Mouse (Mus musculus): ENCODE measurements at regions not wholly inside any gene's neighbourhood (a gene's known extent, or its start where the extent isn't known, plus 50 kb on each side); places are given as distances from the start of the nearest gene placed in this dataset.

DNA sequence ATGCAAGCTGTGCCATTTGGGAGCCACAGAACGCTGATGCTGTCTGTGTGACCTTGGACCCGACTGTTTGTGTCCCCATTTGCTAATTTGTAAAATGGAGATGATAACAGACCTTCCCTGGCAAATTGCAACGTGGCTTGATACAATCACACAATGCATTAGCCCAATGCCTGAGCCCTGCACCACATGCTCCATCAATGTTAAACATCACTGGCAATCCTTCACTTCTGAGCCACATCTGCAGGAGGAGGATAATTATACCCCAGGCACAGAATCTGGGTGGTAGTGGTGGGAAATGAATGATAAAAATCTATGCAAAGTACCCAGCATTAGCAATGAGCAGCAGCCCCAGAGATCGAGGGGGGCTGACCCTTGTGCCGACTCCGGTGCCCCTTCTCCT, 191.0 kb upstream of the Gjb5 start:
- Histone ChIP-seq H3K27me3 (replicated peaks) (no peaks in the 10 kb centered on the region), H3K36me3 (replicated peaks; ENCODE audit: low read length) (no peaks in the 10 kb centered on the region), H3K9me3 (peaks cover 27% of the 10 kb centered on the region), H3K4me3 (replicated peaks) (no peak overlapping the region), H3K4me1 (no peaks in the 10 kb centered on the region)
- TF ChIP-seq FLI1 (IDR thresholded peaks at IDR 0.05; ENCODE audit: low read length) (no peak), GATA1 (IDR thresholded peaks at IDR 0.05; ENCODE audit: borderline replicate concordance, low read length) (no peak)

DNA sequence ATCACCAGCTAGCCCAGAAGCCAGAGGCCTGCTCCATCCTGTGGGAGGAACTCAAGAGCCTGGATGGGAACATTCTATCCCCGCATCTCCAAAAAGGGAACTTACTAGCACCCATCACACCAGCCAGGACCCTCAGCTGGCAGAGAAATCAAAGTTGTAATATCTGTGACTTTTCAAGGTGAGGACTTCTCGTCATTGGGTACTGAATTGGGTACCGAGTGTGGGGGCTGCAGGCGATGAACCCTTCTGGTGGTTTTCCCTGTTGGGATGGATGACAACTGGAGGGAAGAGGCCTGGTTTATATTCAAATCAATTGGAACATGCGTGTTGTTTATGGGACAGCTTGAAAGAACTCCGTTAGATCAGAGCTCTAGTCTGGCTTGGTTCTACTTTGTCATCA, 187.1 kb upstream of the Gjb5 start:
- no peaks in the 10 kb centered on the region for H3K4me1 ChIP-seq
- no peaks in the 10 kb centered on the region for H3K36me3 ChIP-seq (replicated peaks; ENCODE audit: low read length)
- no peak for TF ChIP-seq FLI1 (IDR thresholded peaks at IDR 0.05; ENCODE audit: low read length)
- no peak for TF ChIP-seq GATA1 (IDR thresholded peaks at IDR 0.05; ENCODE audit: borderline replicate concordance, low read length)
- no peak overlapping the region for H3K4me3 ChIP-seq (replicated peaks)
- H3K9me3 ChIP-seq: peaks cover 41% of the 10 kb centered on the region
- H3K27me3 ChIP-seq (replicated peaks): no peaks in the 10 kb centered on the region

- H3K36me3 ChIP-seq (replicated peaks; ENCODE audit: low read length): no peaks in the 10 kb centered on the region
- no peaks in the 10 kb centered on the region for H3K4me1 ChIP-seq
- H3K9me3 ChIP-seq: peaks cover 39% of the 10 kb centered on the region
- TF ChIP-seq FLI1 (IDR thresholded peaks at IDR 0.05; ENCODE audit: low read length): no peak
- no peak for TF ChIP-seq GATA1 (IDR thresholded peaks at IDR 0.05; ENCODE audit: borderline replicate concordance, low read length)
- H3K4me3 ChIP-seq (replicated peaks): peak overlapping the region; percentile 60
- no peaks in the 10 kb centered on the region for H3K27me3 ChIP-seq (replicated peaks)
Observed at GRCm38 (mm10) chr4:127543276-127543675, 185.3 kb upstream of the Gjb5 start.

DNA sequence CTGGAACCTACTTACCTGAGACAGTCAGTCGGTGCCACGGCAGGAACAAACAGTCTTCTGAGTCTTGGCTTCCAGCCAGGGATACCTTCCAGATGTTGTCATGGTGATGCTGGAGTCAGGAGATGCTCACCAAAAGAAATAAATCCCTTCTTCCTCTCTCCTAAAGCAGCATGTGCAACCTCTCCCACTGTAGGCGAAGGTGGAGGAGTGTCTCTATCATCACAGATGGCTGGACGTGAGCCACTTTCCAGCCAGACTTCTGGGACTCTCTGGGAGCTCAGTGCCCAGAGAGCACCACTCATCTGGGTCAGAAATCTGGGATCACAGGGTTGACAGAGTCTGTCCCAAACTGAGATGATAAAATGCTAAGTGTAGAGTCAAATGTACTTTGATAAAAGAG, 184.8 kb upstream of the Gjb5 start:
- Histone ChIP-seq H3K4me3 (replicated peaks) (no peak overlapping the region), H3K9me3 (peaks cover 38% of the 10 kb centered on the region), H3K36me3 (replicated peaks; ENCODE audit: low read length) (no peaks in the 10 kb centered on the region), H3K27me3 (replicated peaks) (no peaks in the 10 kb centered on the region), H3K4me1 (no peaks in the 10 kb centered on the region)
- TF ChIP-seq FLI1 (IDR thresholded peaks at IDR 0.05; ENCODE audit: low read length): no peak
- no peak for TF ChIP-seq GATA1 (IDR thresholded peaks at IDR 0.05; ENCODE audit: borderline replicate concordance, low read length)

DNA sequence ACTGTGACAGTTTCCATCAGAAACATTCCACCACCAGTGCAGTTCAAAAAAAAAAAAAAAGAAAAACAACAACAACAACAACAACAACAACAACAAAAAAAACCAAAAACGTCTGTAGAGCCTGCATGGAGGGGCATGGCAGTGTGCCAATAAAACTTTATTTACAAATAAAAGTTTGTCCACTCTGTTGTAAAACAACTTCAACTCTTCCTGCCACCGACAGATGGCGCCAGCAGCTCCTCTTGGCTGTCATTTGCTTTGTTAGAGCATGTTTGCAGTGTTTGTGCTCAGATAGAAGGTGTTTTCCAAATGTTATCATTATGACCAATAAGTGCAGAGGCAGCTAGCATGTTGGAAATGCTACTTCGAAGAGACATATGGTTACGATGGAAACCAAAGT, 179.0 kb upstream of the Gjb5 start:
- no peak for TF ChIP-seq FLI1 (IDR thresholded peaks at IDR 0.05; ENCODE audit: low read length)
- no peak for TF ChIP-seq GATA1 (IDR thresholded peaks at IDR 0.05; ENCODE audit: borderline replicate concordance, low read length)
- Histone ChIP-seq H3K27me3 (replicated peaks) (no peaks in the 10 kb centered on the region), H3K4me3 (replicated peaks) (no peak overlapping the region), H3K9me3 (peaks cover 48% of the 10 kb centered on the region), H3K4me1 (no peaks in the 10 kb centered on the region), H3K36me3 (replicated peaks; ENCODE audit: low read length) (no peaks in the 10 kb centered on the region)

GRCm38 (mm10) chr4:127535630-127536029, 177.6 kb upstream of the Gjb5 start:
- no peak for TF ChIP-seq FLI1 (IDR thresholded peaks at IDR 0.05; ENCODE audit: low read length)
- no peak for TF ChIP-seq GATA1 (IDR thresholded peaks at IDR 0.05; ENCODE audit: borderline replicate concordance, low read length)

GRCm38 (mm10) chr4:127534411-127534810, 176.4 kb upstream of the Gjb5 start:
- Histone ChIP-seq H3K4me3 (replicated peaks) (no peak overlapping the region), H3K4me1 (no peaks in the 10 kb centered on the region), H3K36me3 (replicated peaks; ENCODE audit: low read length) (no peaks in the 10 kb centered on the region), H3K9me3 (peaks cover 43% of the 10 kb centered on the region), H3K27me3 (replicated peaks) (no peaks in the 10 kb centered on the region)
- no peak for TF ChIP-seq GATA1 (IDR thresholded peaks at IDR 0.05; ENCODE audit: borderline replicate concordance, low read length)
- no peak for TF ChIP-seq FLI1 (IDR thresholded peaks at IDR 0.05; ENCODE audit: low read length)

More at GRCm38 (mm10) chr4:127535630-127536029, 177.6 kb upstream of the Gjb5 start:
- Histone ChIP-seq H3K27me3 (replicated peaks) (no peaks in the 10 kb centered on the region), H3K4me1 (no peaks in the 10 kb centered on the region), H3K9me3 (peaks cover 48% of the 10 kb centered on the region), H3K36me3 (replicated peaks; ENCODE audit: low read length) (no peaks in the 10 kb centered on the region), H3K4me3 (replicated peaks) (no peak overlapping the region)

DNA sequence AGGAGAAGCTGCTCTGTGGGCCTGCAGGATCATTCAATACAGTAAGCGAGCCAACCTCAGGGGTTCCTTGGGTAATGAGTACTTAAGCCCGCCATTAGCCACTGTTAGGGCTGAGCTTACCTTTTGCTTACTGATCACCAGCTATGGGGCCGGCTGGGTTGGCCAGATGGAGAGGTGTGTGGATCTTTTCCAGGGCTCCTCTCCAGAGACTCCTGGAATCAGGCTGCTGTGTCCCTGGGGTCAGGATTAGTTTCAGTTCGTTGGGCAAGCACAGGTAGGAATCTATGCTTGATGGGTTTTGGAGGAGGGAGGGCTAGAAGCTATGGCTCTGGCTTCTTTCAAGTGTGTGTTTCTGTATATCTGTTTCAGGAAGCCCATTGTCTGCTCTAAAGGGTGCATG, 175.7 kb upstream of the Gjb5 start:
- H3K9me3 ChIP-seq: peaks cover 46% of the 10 kb centered on the region
- no peaks in the 10 kb centered on the region for H3K4me1 ChIP-seq
- no peak overlapping the region for H3K4me3 ChIP-seq (replicated peaks)
- no peaks in the 10 kb centered on the region for H3K36me3 ChIP-seq (replicated peaks; ENCODE audit: low read length)
- TF ChIP-seq FLI1 (IDR thresholded peaks at IDR 0.05; ENCODE audit: low read length): no peak
- TF ChIP-seq GATA1 (IDR thresholded peaks at IDR 0.05; ENCODE audit: borderline replicate concordance, low read length): no peak
- H3K27me3 ChIP-seq (replicated peaks): no peaks in the 10 kb centered on the region

DNA sequence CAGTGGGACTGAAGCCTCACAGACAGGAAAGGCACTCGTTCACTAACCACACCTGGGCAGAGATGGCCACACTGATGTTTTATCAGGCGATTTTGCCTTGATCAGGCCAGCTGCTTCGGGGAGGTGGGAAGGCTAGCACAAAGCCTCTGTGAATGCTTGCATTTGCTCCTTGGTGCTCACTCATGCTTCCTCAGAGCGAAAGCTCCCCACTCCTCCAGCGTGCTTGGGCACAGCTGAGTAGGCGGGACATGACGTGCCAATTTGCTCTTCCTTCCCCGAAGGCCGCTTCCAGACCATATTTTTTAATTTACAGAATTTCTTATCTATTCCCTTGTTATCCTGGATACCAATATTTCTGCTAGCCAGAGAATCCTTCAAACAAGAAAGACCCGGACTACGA, 172.8 kb upstream of the Gjb5 start:
- TF ChIP-seq FLI1 (IDR thresholded peaks at IDR 0.05; ENCODE audit: low read length) (no peak), GATA1 (IDR thresholded peaks at IDR 0.05; ENCODE audit: borderline replicate concordance, low read length) (no peak)
- Histone ChIP-seq H3K4me3 (replicated peaks) (no peak overlapping the region), H3K36me3 (replicated peaks; ENCODE audit: low read length) (no peaks in the 10 kb centered on the region), H3K9me3 (peaks cover 59% of the 10 kb centered on the region), H3K27me3 (replicated peaks) (no peaks in the 10 kb centered on the region), H3K4me1 (no peaks in the 10 kb centered on the region)

GRCm38 (mm10) chr4:127522151-127522550, 164.2 kb upstream of the Gjb5 start:
- no peak for TF ChIP-seq GATA1 (IDR thresholded peaks at IDR 0.05; ENCODE audit: borderline replicate concordance, low read length)
- no peak for TF ChIP-seq FLI1 (IDR thresholded peaks at IDR 0.05; ENCODE audit: low read length)
- peaks cover 17% of the 10 kb centered on the region for H3K9me3 ChIP-seq

DNA sequence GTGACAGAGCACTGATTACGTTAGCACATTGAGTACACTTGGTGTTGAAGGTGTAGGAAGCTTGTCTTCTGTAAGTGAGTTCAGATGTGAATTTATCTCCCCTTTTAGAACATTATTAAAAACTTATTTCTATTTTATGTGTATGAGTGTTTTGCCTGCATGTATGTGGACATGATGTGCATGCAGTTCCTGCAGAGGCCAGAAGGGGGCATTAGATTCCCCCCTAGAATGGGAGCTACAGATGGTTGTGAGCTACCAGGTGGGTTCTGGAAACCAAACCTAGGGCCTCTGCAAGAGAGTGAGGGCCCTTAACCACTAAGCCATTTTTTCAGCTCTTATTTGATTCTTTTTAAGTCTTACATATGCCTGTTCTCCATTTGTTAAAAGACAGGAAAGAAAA, 160.0 kb upstream of the Gjb5 start:
- Histone ChIP-seq H3K4me3 (replicated peaks) (no peak overlapping the region), H3K27me3 (replicated peaks) (no peaks in the 10 kb centered on the region), H3K4me1 (no peaks in the 10 kb centered on the region), H3K36me3 (replicated peaks; ENCODE audit: low read length) (no peaks in the 10 kb centered on the region), H3K9me3 (peaks cover 8% of the 10 kb centered on the region; the same call in 1 of the 2 replicates)
- TF ChIP-seq GATA1 (IDR thresholded peaks at IDR 0.05; ENCODE audit: borderline replicate concordance, low read length): no peak
- no peak for TF ChIP-seq FLI1 (IDR thresholded peaks at IDR 0.05; ENCODE audit: low read length)

More at GRCm38 (mm10) chr4:127522151-127522550, 164.2 kb upstream of the Gjb5 start:
- no peaks in the 10 kb centered on the region for H3K27me3 ChIP-seq (replicated peaks)
- no peaks in the 10 kb centered on the region for H3K4me1 ChIP-seq
- no peaks in the 10 kb centered on the region for H3K36me3 ChIP-seq (replicated peaks; ENCODE audit: low read length)
- H3K4me3 ChIP-seq (replicated peaks): no peak overlapping the region
